Mouse (Mus musculus): ENCODE measurements around the gene Rfxank. TPM values are rescaled to one million over a fixed set of nuclear protein-coding genes. Genes with fewer than 3 reads are reported as not detected.

The Rfxank gene
- 7.4 and 10.1 TPM in 2 replicates for polyA plus RNA-seq (2011; ENCODE audit: insufficient read length, low read depth, missing spikeins)

DNA sequence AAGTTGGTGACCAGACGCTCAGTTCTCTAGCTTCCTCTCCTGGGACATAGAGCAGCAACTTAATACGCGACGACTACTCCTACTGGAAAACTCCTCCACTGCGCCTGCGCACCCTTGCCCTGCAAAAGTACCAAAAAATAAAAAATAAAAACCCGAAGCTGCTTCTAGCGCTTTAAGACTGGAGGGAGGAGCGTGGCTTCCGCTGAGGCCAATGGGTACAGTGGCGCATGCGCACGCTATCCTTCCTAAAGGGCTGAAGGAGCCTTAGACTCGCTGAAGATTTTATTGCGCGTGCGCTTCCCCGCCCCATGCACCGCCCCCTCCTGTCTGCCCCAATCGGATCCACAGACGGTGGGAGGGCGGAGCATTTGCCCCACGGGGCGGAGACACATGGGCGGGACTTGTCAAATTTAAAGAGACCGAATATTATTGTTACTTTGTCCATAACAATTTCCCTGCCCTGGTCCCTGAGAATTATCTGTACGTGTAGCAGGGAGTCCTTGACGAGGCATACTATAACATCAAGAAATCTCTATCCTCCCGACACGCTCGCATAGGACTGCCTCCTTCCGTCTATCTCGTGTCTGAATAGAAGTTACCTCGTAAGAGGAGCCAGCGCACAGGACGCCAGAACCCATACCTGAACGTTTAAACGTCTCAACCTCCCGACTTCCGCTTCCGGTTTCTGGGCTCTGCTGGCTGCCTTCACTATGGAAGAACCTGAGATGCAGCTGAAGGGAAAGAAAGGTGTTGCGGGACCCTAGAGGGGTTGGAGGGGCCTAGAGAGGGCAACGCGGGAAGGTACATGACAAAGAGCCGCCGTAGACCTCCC, at the start of gene Rfxank, which contains the start of the genes Borcs8 and Mef2b:
Rfxank (minus strand) TSS at position 129 of the 832 bp plus-strand sequence.
Borcs8 (plus strand) TSS at position 474 of the 832 bp plus-strand sequence.
Mef2b (plus strand) TSS at position 686 of the 832 bp plus-strand sequence.
- H3K4me1 ChIP-seq (ENCODE audit: control insufficient read depth, insufficient read depth, low read length): 0 out of 2 replicates have a peak, but pooled peaks cover 7% of the 10 kb centered on the region
- H3K27ac ChIP-seq (ENCODE audit: insufficient read depth, low read length): peak within 1 kb of the TSS; percentile 49
- H3K4me3 ChIP-seq (ENCODE audit: insufficient read depth, low read length): peak within 1 kb of the TSS; percentile 77
- TF ChIP-seq POLR2A (IDR thresholded peaks at IDR 0.05; ENCODE audit: low read depth, low read length) (peak; percentile 92), CTCF (IDR thresholded peaks at IDR 0.05; ENCODE audit: borderline replicate concordance, insufficient read depth, low read length) (no peak)

DNA sequence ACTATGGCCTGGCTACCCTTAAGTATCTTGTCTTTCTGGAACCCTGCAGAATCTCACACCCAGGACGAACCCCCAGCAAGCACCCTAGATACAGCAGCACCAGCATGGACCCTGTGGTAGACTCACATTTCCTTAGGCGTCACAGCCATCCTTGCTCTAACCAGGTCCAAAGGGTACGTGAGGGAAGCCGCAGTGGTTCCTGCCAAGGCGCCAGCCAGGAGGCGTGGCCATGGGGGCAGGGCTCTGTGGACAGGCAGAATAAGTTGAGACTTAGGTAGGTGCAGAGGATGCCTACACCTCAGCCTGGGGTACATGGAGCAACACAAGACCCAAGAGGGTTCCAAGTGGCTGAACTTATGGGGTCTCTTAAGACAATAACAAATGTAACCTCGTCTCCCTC, 49.8 kb upstream of the Rfxank start:
- TF ChIP-seq CTCF (IDR thresholded peaks at IDR 0.05; ENCODE audit: borderline replicate concordance, insufficient read depth, low read length) (no peak), POLR2A (IDR thresholded peaks at IDR 0.05; ENCODE audit: low read depth, low read length) (no peak)
- Histone ChIP-seq H3K4me1 (ENCODE audit: control insufficient read depth, insufficient read depth, low read length) (no peaks in the 10 kb centered on the region), H3K27ac (ENCODE audit: insufficient read depth, low read length) (no peak overlapping the region), H3K4me3 (ENCODE audit: insufficient read depth, low read length) (no peak overlapping the region)

- TF ChIP-seq CTCF (IDR thresholded peaks at IDR 0.05; ENCODE audit: borderline replicate concordance, insufficient read depth, low read length): no peak
- Histone ChIP-seq H3K4me3 (ENCODE audit: insufficient read depth, low read length) (no peak overlapping the region), H3K4me1 (ENCODE audit: control insufficient read depth, insufficient read depth, low read length) (no peaks in the 10 kb centered on the region), H3K27ac (ENCODE audit: insufficient read depth, low read length) (no peak overlapping the region)
These were observed 44.2 kb upstream of the Rfxank start for GRCm38 (mm10) chr8:70183194-70183593.

- H3K27ac ChIP-seq (ENCODE audit: insufficient read depth, low read length): no peak overlapping the region
- H3K4me3 ChIP-seq (ENCODE audit: insufficient read depth, low read length): no peak overlapping the region
- TF ChIP-seq POLR2A (IDR thresholded peaks at IDR 0.05; ENCODE audit: low read depth, low read length) (no peak), CTCF (IDR thresholded peaks at IDR 0.05; ENCODE audit: borderline replicate concordance, insufficient read depth, low read length) (no peak)
- H3K4me1 ChIP-seq (ENCODE audit: control insufficient read depth, insufficient read depth, low read length): no peaks in the 10 kb centered on the region
These were observed 42.9 kb upstream of the Rfxank start for GRCm38 (mm10) chr8:70181903-70182252.

- TF ChIP-seq POLR2A (IDR thresholded peaks at IDR 0.05; ENCODE audit: low read depth, low read length): no peak
- TF ChIP-seq CTCF (IDR thresholded peaks at IDR 0.05; ENCODE audit: borderline replicate concordance, insufficient read depth, low read length): no peak
- Histone ChIP-seq H3K27ac (ENCODE audit: insufficient read depth, low read length) (no peak overlapping the region), H3K4me1 (ENCODE audit: control insufficient read depth, insufficient read depth, low read length) (no peaks in the 10 kb centered on the region), H3K4me3 (ENCODE audit: insufficient read depth, low read length) (no peak overlapping the region)
These were observed 42.4 kb upstream of the Rfxank start for GRCm38 (mm10) chr8:70181212-70181902.

DNA sequence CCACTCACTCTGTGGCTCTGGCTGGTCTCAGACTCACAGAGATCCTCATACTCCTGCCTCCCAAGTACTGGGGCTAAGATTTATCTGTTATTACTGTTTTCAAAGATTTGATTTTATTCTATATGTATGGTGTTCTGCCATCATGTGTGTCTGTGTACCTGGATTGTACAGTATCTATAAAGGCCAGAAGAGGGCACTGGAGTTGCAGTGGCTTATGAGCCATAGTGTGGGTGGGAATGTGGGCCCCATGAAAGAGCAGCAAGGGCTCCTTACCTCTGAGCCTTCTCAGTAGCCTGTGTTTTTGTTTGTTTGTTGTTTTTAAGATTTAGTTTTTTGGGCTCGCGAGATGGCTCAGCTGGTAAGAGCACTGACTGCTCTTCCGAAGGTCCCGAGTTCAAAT, 40.1 kb upstream of the Rfxank start:
- TF ChIP-seq POLR2A (IDR thresholded peaks at IDR 0.05; ENCODE audit: low read depth, low read length): no peak
- no peak; the same call in 1 of the 2 replicates for TF ChIP-seq CTCF (IDR thresholded peaks at IDR 0.05; ENCODE audit: borderline replicate concordance, insufficient read depth, low read length)
- Histone ChIP-seq H3K27ac (ENCODE audit: insufficient read depth, low read length) (no peak overlapping the region), H3K4me3 (ENCODE audit: insufficient read depth, low read length) (no peak overlapping the region), H3K4me1 (ENCODE audit: control insufficient read depth, insufficient read depth, low read length) (no peaks in the 10 kb centered on the region)

GRCm38 (mm10) chr8:70178231-70178630, 39.3 kb upstream of the Rfxank start:
- 0 out of 2 replicates have a peak, but pooled peaks cover 3% of the 10 kb centered on the region for H3K4me1 ChIP-seq (ENCODE audit: control insufficient read depth, insufficient read depth, low read length)

GRCm38 (mm10) chr8:70174079-70174478, 35.1 kb upstream of the Rfxank start:
- Histone ChIP-seq H3K4me3 (ENCODE audit: insufficient read depth, low read length) (no peak overlapping the region), H3K4me1 (ENCODE audit: control insufficient read depth, insufficient read depth, low read length) (0 out of 2 replicates have a peak, but pooled peaks cover 3% of the 10 kb centered on the region), H3K27ac (ENCODE audit: insufficient read depth, low read length) (no peak overlapping the region)
- TF ChIP-seq POLR2A (IDR thresholded peaks at IDR 0.05; ENCODE audit: low read depth, low read length): no peak
- TF ChIP-seq CTCF (IDR thresholded peaks at IDR 0.05; ENCODE audit: borderline replicate concordance, insufficient read depth, low read length): no peak

More at GRCm38 (mm10) chr8:70178231-70178630, 39.3 kb upstream of the Rfxank start:
- no peak overlapping the region for H3K27ac ChIP-seq (ENCODE audit: insufficient read depth, low read length)
- TF ChIP-seq POLR2A (IDR thresholded peaks at IDR 0.05; ENCODE audit: low read depth, low read length): no peak
- TF ChIP-seq CTCF (IDR thresholded peaks at IDR 0.05; ENCODE audit: borderline replicate concordance, insufficient read depth, low read length): no peak
- H3K4me3 ChIP-seq (ENCODE audit: insufficient read depth, low read length): no peak overlapping the region

- Histone ChIP-seq H3K4me1 (ENCODE audit: control insufficient read depth, insufficient read depth, low read length) (0 out of 2 replicates have a peak, but pooled peaks cover 3% of the 10 kb centered on the region), H3K4me3 (ENCODE audit: insufficient read depth, low read length) (no peak overlapping the region), H3K27ac (ENCODE audit: insufficient read depth, low read length) (no peak overlapping the region)
- no peak for TF ChIP-seq CTCF (IDR thresholded peaks at IDR 0.05; ENCODE audit: borderline replicate concordance, insufficient read depth, low read length)
- TF ChIP-seq POLR2A (IDR thresholded peaks at IDR 0.05; ENCODE audit: low read depth, low read length): no peak
These were observed 34.4 kb upstream of the Rfxank start for GRCm38 (mm10) chr8:70173320-70173719.

All from embryonic fibroblast, embryonic 13.5 days (primary cell).